Mouse (Mus musculus): ENCODE measurements around the gene Hhat.

Gene Hhat

DNA sequence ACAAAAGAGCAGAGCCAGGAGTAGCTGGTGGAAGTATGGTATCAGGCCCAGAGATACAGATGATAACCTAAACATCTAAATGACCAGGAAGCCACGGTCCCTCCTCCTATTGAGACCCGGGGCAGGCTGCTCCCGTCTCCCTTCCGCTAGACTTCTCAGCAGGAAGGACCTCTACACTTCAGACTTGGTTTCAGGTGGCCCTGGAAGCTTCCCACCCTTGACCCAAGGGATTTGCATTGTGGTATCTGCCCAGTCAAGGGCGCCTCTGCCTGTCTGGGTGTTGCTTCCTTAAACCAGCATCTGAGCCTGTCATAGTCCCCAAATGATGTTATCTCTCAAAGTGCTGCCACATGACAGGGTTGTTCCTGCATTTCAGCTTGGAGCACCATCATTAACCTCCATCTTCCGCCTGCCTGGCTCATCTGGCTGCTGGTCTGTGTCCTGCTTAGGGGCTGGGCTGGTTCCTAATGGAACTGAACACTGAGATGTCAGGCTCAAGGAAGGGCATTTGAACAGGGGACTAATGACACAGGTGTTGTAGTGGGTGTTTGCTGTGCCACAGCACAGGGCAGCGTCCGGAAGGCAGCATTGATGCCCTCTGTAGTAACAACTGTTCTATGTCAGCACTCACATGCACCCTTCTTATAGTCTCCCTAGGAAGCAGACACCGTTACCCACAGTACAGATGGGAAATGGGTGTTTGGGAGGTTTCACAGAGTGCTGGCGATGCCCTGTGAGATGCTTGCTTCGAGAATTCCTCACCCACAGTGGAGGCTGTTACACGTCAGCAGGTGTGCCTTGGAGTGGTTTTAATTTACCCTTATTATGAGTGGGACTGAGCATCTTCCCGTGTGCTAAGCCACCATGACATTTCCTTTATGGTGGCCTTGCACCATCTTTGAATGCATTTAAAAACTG is 280.9 kb downstream of the Hhat start:
- in situ Hi-C loops (cut with MboI; ENCODE audit: low pct_unique_long_range_greater_than_20kb in 1 of 2, low sequenced_read_pairs in 2 of 2, unreplicated experiment in 1 of 2) = no loop called here

DNA sequence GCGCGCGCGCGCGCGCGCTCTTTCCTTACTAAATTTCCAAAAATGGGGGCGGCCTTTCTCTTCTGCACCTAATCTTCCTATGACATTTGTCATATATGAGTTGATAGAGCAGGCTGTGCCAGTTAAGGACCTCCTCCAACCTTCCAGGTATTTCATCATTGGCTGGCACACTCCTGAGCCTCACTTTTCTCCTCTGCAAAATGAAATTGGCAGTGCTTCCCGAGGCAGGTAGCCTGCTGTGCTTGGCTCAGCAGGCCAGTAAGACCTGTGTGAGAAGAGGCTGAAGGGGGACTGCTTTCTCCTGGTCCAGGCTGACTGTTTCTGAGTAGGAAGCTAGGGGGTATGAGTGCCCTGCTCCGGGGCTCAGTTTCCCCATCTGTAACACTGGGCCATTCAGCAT is 283.5 kb downstream of the Hhat start:
- in situ Hi-C loops (cut with MboI; ENCODE audit: low pct_unique_long_range_greater_than_20kb in 1 of 2, low sequenced_read_pairs in 2 of 2, unreplicated experiment in 1 of 2) = no loop called here

DNA sequence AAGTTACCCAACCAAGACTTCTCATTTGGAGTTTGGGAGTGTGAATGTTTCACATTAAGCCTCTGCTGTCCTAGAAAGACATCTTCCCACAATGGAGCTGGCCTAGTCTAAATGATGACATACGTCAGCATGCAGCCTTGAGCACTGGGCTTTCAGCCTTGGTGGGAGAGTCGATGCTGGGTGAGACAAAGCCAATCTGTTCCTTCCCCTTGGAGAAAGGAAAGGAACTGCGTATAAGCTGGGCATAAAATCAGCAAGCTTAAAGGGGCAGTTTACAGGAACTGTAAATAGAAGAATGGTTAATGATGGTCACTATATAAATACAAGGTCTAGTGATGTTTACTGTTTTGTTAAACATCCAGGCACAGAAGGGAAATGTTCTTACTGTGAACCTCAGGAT is 286.0 kb downstream of the Hhat start:
- in situ Hi-C loops (cut with MboI; ENCODE audit: low pct_unique_long_range_greater_than_20kb in 1 of 2, low sequenced_read_pairs in 2 of 2, unreplicated experiment in 1 of 2) = no loop called here

DNA sequence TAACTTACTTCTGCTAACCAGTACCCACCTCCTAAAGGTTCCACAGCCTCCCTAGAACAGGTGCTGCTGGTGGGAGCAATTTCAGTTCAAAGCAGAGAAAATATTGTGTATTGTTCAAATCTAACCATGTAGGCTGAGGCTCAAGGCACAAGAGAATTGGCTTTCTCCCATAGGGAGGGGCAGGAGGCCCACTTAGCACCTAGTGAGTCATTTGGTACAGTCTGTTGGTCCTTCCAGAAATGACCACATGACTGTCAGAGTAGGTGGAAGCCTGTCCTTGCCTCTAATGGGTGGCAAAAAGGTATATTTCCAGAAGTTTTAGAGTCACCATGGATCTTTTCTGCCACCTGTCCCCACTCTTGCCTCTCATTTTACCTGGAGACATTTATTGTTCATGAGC is 289.6 kb downstream of the Hhat start:
- in situ Hi-C loops (cut with MboI; ENCODE audit: low pct_unique_long_range_greater_than_20kb in 1 of 2, low sequenced_read_pairs in 2 of 2, unreplicated experiment in 1 of 2) = no loop called here

DNA sequence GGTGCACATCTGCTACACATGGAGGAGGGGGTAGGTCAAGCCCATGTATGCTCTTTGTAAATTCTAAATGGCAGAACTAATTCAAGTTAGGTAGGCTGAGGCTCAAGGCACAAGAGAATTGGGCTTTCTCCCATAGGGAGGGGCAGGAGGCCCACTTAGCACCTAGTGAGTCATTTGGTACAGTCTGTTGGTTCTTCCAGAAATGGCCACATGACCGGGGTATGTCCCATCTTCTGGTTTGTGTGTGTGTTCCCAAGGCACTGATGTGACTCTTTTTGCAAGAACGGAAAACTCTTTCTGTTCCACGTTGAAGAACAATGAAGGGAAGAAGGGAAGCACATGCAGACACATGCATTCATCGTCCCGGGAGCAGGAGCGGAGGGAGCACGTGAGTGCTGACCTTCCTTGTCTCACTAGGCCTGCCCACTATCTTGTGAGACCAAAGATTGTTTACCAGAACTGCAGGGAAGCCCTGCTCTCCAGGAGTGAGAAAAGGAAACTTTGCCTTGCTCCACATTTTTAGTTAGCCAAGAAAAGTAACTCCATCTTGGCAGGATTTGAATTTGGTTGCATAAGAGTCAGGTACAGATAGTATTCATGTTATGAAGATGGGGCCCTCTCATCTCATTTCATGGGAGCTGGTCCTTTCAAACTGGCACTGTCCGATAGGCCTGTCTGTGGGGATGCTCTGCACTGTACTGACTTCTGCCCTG is 290.8 kb downstream of the Hhat start:
- in situ Hi-C loops (cut with MboI; ENCODE audit: low pct_unique_long_range_greater_than_20kb in 1 of 2, low sequenced_read_pairs in 2 of 2, unreplicated experiment in 1 of 2) = no loop called here

DNA sequence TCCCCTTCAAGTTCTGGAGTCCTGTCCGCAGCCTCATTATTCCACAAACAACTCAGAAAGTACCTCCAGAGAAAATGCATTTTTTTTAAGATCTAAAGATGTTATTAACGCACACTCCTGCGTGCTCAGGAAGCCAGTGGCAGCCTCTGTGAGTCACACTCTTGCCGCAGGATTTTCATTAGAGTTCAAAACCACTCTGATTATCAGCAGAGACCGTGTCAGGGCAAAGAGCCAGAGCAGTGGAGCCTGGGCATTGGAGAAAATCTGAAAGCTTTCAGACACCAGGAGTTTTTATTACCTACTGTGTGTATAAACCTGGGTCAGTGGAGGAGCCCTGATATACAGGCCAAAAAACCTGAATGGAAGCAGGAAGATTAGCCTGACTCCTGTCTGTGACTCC is 292.8 kb downstream of the Hhat start:
- in situ Hi-C loops (cut with MboI; ENCODE audit: low pct_unique_long_range_greater_than_20kb in 1 of 2, low sequenced_read_pairs in 2 of 2, unreplicated experiment in 1 of 2) = no loop called here

DNA sequence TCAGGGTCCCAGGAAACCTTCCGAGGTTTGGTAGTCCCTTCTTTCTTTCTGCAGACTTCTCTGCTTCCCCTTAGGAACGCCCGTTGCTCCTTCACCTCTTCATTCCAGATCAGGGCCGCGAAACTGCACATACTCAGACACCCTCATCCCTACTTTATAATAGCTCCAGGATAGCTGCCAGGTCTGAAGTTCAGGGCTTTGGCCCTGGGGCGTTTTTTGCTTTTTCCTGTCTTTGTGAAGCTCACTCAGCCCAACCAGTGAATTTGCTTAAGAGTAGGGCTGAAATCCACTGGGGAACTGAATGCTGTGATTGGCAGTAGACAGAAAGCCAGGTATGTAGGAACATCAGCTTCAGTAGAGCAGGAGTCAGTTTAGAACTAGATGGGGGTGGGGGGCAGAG is 293.5 kb downstream of the Hhat start:
- in situ Hi-C loops (cut with MboI; ENCODE audit: low pct_unique_long_range_greater_than_20kb in 1 of 2, low sequenced_read_pairs in 2 of 2, unreplicated experiment in 1 of 2) = no loop called here

DNA sequence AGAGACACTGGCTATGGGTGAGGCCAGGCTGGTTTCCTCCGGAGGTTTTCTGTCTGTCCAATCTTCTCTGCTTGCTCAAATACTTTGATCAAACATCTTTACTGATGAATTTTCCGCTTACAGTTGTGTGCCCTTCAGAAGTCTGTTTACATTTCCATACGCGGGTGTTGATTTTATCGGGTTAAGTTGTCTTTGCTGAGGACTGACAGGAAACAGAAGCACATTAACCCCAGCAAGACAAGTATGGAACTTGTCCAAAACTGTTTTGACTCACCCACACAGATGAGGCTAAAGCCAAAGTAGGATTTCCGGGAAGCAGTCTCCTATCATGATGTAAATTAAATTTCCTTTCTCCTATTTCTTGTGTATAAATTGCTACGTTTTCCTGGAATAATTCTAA is 294.3 kb downstream of the Hhat start:
- in situ Hi-C loops (cut with MboI; ENCODE audit: low pct_unique_long_range_greater_than_20kb in 1 of 2, low sequenced_read_pairs in 2 of 2, unreplicated experiment in 1 of 2) = no loop called here

DNA sequence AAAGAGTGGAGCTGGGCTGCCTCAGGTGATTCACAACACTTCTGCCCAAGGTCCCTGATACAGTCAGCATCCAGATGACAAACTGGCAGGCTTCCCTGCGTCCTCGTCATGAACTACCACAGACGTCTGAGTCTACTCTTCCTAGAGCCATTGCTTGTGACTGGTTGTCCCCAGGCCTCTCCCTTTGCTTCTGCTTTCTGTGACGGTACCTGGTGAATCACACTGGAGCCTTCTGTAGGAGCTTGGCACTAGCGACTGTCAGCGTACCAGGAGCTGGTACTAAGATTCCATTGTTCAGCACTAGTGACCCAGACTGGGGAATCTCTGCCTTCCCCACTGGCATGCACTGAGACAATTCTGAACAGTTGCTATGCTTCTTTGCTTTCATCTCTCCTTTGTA is 297.9 kb downstream of the Hhat start:
- in situ Hi-C loops (cut with MboI; ENCODE audit: low pct_unique_long_range_greater_than_20kb in 1 of 2, low sequenced_read_pairs in 2 of 2, unreplicated experiment in 1 of 2) = no loop called here

DNA sequence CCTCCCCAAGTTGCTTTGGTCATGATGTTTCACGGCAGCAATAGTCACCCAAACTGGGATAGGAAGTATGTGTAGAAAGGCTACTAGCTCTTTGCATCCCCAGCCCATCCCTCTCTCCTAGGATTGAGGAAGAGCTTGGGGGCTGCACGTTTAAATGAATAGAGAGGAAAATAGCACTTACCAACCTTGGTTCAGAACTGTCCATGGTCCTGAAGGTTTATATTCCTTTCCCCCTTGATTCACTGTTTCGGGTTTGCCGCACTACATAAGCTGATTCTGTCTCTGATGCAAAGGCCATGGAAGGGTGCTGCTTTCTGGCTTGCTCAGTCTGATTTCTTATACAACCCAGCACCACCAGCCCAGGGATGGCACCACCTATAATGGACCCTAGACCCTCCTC is 298.7 kb downstream of the Hhat start:
- in situ Hi-C loops (cut with MboI; ENCODE audit: low pct_unique_long_range_greater_than_20kb in 1 of 2, low sequenced_read_pairs in 2 of 2, unreplicated experiment in 1 of 2) = no loop called here

DNA sequence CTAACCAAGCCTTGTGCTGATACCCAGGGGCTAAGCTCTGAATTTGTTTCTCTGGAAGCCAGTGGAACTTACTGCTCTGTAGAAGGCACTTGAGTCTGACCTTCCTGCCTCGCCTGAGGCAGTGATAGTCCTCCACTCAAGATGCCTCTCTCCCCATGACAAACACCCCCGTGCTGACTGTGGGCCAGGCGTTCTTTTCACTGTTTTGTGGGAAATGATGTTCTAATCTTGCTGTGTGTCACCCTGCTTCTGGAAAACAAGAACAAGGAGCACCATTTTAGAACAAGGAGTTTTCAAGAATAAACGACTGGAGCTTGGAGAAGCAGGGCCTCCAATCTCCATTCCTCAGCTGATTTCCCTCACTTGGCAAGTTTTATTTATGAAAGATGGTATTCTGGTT is 307.3 kb downstream of the Hhat start:
- in situ Hi-C loops (cut with MboI; ENCODE audit: low pct_unique_long_range_greater_than_20kb in 1 of 2, low sequenced_read_pairs in 2 of 2, unreplicated experiment in 1 of 2) = no loop called here

DNA sequence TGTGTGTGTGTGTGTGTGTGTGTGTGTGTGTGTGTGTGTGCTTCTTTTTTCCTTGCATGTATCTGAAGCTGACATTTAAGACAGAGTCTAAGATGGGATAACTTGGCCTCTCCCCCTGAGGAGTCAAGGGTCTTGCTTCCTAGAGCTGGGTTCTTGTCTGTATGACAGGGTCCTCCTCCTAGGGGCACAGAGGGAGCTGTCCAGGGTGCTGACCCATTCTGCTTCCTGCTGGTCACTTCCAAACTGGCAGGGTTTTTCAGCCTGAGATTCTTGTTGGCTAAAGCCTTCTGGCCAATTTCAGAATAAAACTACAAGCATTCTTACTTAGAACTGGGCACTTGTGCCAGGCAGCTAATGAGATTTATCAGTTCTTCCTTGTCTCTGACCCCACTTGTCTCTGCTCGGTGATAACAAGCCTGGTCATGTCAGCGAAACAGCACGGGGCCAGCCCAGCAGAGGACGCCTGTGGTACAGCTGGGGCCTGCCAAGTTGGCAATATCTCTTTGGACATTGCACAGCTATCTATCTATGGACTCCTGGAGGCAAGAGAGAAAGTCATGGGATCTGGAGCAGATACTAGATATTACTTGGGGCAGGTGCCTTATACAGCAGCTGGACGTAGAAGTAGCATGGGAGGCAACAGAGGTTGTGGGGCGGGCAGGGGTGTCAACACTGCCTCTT is 313.4 kb downstream of the Hhat start:
- in situ Hi-C loops (cut with MboI; ENCODE audit: low pct_unique_long_range_greater_than_20kb in 1 of 2, low sequenced_read_pairs in 2 of 2, unreplicated experiment in 1 of 2) = no loop called here

DNA sequence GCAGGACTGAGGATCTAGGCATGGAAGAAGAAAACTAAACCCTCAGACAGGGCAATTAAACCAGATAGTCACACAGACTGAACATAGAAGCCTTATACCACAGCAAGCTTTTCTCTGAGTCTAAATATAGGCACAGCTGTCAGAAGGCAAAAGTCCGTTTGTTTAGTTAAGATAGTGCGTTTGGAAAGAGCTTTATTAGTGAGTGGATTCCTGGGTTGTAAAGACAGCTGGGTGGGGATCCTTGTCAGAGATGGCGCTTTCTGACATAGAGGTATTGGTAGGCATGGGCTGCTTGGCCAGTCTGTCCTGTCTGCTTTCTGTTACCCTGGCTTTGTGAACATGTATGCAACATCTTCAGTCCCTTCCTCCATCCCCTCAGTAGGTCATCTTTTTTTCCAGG is 314.0 kb downstream of the Hhat start:
- in situ Hi-C loops (cut with MboI; ENCODE audit: low pct_unique_long_range_greater_than_20kb in 1 of 2, low sequenced_read_pairs in 2 of 2, unreplicated experiment in 1 of 2) = no loop called here

DNA sequence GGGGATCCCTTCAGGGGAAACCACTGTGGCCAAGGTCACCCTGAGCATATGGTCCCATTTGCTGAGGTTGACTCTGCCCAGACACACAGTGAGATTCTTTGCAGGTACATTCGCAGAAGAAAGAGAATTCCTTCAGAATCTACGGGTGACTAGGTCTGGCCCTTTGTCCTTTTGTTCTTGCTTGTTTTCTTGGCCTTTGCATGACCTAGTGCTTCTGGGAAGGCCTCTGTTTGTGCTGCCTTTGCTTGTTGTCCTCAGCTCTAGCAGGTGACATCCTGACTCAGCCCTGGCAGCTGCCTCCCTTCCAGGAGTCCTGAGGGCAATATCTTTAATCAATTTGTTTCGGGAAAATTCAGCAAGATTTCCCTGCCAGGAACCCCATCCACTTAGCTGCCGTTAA is 316.0 kb downstream of the Hhat start:
- in situ Hi-C loops (cut with MboI; ENCODE audit: low pct_unique_long_range_greater_than_20kb in 1 of 2, low sequenced_read_pairs in 2 of 2, unreplicated experiment in 1 of 2) = no loop called here

DNA sequence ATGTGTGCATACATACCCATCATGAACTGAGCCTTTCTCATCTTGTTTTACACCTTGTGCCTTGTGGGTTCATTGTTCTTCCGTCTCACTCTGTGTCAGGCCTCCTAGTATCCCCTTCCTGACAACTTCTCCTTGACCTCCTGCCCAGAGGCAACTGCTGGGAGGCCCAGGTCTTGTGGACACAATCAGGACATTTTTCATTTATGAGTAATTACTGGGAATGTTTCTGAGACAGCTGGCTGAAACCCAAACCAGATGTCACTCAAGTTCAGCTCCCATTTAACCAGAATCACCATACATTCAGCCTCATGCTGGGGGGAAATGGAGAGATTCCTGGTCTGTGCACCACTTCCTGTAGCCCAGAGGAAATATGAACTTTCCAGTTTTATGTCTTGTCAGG is 316.5 kb downstream of the Hhat start:
- in situ Hi-C loops (cut with MboI; ENCODE audit: low pct_unique_long_range_greater_than_20kb in 1 of 2, low sequenced_read_pairs in 2 of 2, unreplicated experiment in 1 of 2) = no loop called here

DNA sequence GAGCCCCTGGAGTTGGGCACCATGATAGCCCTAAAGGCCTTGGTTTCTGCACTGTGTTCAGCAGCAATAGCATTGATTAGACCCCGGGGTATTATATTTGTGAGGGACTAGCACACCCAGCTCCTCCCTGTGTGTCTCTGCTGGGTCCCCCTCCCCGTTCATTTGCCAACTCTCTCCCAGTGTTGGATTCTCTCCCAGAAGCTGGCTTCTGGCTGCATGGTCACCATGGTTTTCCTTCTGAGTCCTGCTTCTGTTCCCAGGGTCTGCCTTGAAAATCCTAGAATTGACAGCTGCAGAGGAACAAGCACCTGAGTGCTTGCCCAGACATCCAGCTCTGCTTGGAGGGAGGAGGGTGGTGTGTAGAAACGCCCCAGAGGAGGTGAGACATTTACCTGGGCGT is 319.3 kb downstream of the Hhat start:
- in situ Hi-C loops (cut with MboI; ENCODE audit: low pct_unique_long_range_greater_than_20kb in 1 of 2, low sequenced_read_pairs in 2 of 2, unreplicated experiment in 1 of 2) = no loop called here

DNA sequence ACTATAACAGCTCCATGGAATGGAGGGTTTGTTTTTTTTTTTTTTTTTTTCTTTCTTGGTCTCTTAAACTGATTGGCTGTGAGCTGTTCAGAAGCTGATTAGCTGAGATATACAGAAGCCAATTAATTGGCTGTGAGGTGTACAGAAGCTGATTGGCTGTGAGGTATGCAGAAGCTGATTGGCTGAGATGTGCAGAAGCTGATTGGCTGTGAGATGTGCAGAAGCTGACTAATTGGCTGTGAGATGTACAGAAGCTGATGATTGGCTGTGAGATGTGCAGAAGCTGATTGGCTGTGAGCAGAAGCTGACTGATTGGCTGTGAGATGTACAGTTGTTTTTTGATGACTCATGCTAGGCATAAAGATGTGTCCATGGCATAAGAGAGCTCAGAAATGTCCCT is 320.6 kb downstream of the Hhat start:
- in situ Hi-C loops (cut with MboI; ENCODE audit: low pct_unique_long_range_greater_than_20kb in 1 of 2, low sequenced_read_pairs in 2 of 2, unreplicated experiment in 1 of 2) = no loop called here

DNA sequence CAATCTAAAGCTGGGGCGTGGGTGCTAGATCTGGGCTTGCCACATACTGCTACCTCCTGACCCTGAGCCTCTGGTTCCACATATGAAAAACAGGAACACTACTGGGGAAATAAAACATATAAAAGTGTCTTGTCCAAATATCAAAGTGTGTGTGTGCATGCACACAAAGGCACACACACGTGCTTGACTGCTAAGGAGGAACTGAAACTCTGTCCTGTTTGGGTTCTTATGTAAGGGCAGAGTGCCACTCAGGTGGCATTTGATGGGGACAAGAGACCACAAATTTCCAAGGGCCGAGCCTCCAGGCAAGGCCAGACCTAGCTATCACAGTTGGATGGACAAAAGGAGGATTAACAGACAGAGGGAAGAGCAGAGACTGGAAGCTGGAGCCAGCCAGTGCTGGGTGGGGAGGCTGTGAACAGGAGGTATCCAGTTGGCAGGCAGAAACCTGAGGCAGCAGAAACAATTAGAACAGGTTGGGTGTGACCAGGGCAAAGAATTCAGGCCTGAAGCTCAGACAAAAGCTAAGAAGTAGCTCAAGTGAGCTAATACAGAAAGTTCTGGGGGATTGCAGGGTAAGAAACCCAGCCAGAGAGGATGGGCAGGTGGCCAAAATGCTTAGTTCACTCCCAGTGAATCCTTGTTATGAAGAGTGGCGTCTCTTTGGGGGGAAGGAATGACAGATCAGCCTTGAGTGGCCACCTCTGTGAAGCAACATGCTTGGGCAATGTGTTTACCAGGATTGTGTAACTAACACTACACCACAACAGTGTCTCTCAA is 321.3 kb downstream of the Hhat start:
- in situ Hi-C loops (cut with MboI; ENCODE audit: low pct_unique_long_range_greater_than_20kb in 1 of 2, low sequenced_read_pairs in 2 of 2, unreplicated experiment in 1 of 2) = no loop called here

DNA sequence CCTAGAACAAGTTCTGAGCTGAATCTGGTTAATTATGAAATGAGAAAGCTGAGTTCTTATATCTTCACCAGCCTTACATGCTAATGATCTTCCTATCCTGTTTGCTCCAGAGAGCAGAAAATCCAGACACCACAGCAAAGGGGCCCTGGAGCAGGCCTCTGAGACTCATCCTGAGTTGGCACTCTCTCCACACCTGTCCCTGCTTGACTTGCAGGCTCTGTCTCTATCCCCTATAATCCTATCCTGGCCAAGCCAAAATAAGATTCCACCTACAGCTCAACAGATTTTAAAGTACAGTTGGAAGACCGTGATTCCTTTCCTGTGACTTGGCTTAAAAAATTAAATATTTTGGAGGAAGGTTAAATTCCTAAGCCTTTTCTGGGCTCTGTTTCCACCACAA is 322.5 kb downstream of the Hhat start:
- in situ Hi-C loops (cut with MboI; ENCODE audit: low pct_unique_long_range_greater_than_20kb in 1 of 2, low sequenced_read_pairs in 2 of 2, unreplicated experiment in 1 of 2) = no loop called here

Measured in mouse embryonic stem cell (cell line).